In genomic region chr4:134316390-134316789, GRCm38 (mm10) we compare ENCODE assay signal across 11 mouse cellular contexts. TPM values are rescaled to one million over a fixed set of nuclear protein-coding genes. Genes with fewer than 3 reads are reported as not detected.
DNase-seq lines count a peak whose midpoint lies in the region; ATAC-seq and TF ChIP-seq lines count a peak whose summit lies in the region.
"Had no signal": no experiment of that assay in that cellular context is flagged by ENCODE, and none has a peak within 500 bp of the region (broad histone marks: within the 10 kb centered on the region; RNA-seq: fewer than 3 reads in every experiment).

No protein-coding gene starts in this region.

- ATAC-seq in heart, embryonic 14.5 days (ENCODE audit: insufficient number of reproducible peaks, insufficient read depth, low FRiP score, low read depth) = peak; percentile 18; the same call in 1 of the 2 replicates
- ATAC-seq in liver, embryonic 16.5 days (ENCODE audit: low read depth) = peak; percentile 16; the same call in 1 of the 2 replicates
- no peak for ATAC-seq in CD4-positive, CD25-positive, alpha-beta regulatory T cell, adult 4 months
- ATAC-seq: hindbrain, postnatal 0 days had no signal

- peaks cover 6% of the 10 kb centered on the region for H3K4me1 ChIP-seq in ES-Bruce4 (ENCODE audit: control insufficient read depth, insufficient read depth, low read length)
- H3K4me1 ChIP-seq in heart, embryonic 14.5 days (ENCODE audit: control insufficient read depth in 2 of 2, insufficient read depth in 2 of 2, low read length in 2 of 2) = peaks cover 22 to 42% of the 10 kb centered on the region in 2 experiments
- no peaks in the 10 kb centered on the region for H3K4me1 ChIP-seq in liver, embryonic 16.5 days (ENCODE audit: control insufficient read depth, low read depth, low read length)

- peak; percentile 40 to 59 for DNase-seq in gastrocnemius, adult 8-10 months (ENCODE audit: low spot score in 2 of 2)
- DNase-seq in gastrocnemius, adult 18-20 months (ENCODE audit: low spot score) = no peak
- DNase-seq in adrenal gland, postnatal 14 days = no peak
- no peak for DNase-seq in left cerebral cortex, adult 9 months (ENCODE audit: low spot score in 2 of 2)
- DNase-seq: midbrain, embryonic 14.5 days had no signal

- H3K36me3 ChIP-seq in ES-Bruce4 (ENCODE audit: control insufficient read depth, insufficient read depth, low read length, poor library complexity, severe bottlenecking) = no peaks in the 10 kb centered on the region
- peaks cover 41% of the 10 kb centered on the region for H3K36me3 ChIP-seq in heart, embryonic 14.5 days (ENCODE audit: control insufficient read depth, insufficient read depth, low read length)
- H3K36me3 ChIP-seq in liver, embryonic 16.5 days (ENCODE audit: control insufficient read depth, insufficient read depth) = no peaks in the 10 kb centered on the region

- peak overlapping the region; percentile 70 for H3K4me2 ChIP-seq in heart, embryonic 14.5 days (ENCODE audit: low read length)
- no peak overlapping the region for H3K4me2 ChIP-seq in liver, embryonic 16.5 days (ENCODE audit: low read depth, low read length)

- no peaks in the 10 kb centered on the region for H3K27me3 ChIP-seq in ES-Bruce4 (ENCODE audit: control insufficient read depth, insufficient read depth, low read length, poor library complexity, severe bottlenecking)
- no peaks in the 10 kb centered on the region for H3K27me3 ChIP-seq in heart, embryonic 14.5 days (ENCODE audit: control insufficient read depth, insufficient read depth, low read length)
- H3K27me3 ChIP-seq in liver, embryonic 16.5 days (ENCODE audit: control insufficient read depth, insufficient read depth, low read depth, low read length) = no peaks in the 10 kb centered on the region

- TF ChIP-seq CTCF in ES-Bruce4 (IDR thresholded peaks at IDR 0.05; ENCODE audit: low read depth, low read length) = peak; percentile 20

- peak overlapping the region; percentile 19 for H3K4me3 ChIP-seq in ES-Bruce4 (ENCODE audit: low read depth, low read length)
- H3K4me3 ChIP-seq in heart, embryonic 14.5 days (ENCODE audit: control insufficient read depth in 1 of 2, insufficient read depth in 1 of 2, low read depth in 1 of 2, low read length in 2 of 2) = peak overlapping the region; percentile 48 to 76
- no peak overlapping the region for H3K4me3 ChIP-seq in liver, embryonic 16.5 days (ENCODE audit: low read depth, low read length)
- H3K4me3 ChIP-seq: erythroblast, embryonic 14.5 days had no signal

- 20% methylated on average over 16 of the region's 16 CpGs for WGBS in heart, embryonic 14.5 days
- 32% methylated on average over 16 of the region's 16 CpGs for WGBS in liver, embryonic 16.5 days (ENCODE audit: insufficient replicate concordance)

- TF ChIP-seq POLR2A in ES-Bruce4 (IDR thresholded peaks at IDR 0.05; ENCODE audit: insufficient read depth, low read length) = no peak

- H3K27ac ChIP-seq in ES-Bruce4 (ENCODE audit: insufficient read depth, low read length) = no peak overlapping the region
- peak overlapping the region; percentile 90 to 97 for H3K27ac ChIP-seq in heart, embryonic 14.5 days (replicated peaks in 1 of 2; ENCODE audit: control insufficient read depth in 1 of 2, insufficient read depth in 1 of 2, low read depth in 2 of 2, low read length in 2 of 2)
- no peak overlapping the region for H3K27ac ChIP-seq in liver, embryonic 16.5 days (ENCODE audit: low read length)
- H3K27ac ChIP-seq: hindbrain, postnatal 0 days had no signal

- no peak for TF ChIP-seq EP300 in ES-Bruce4 (IDR thresholded peaks at IDR 0.05; ENCODE audit: insufficient read depth, low read depth, low read length)

- no peaks in the 10 kb centered on the region for H3K9me3 ChIP-seq in ES-Bruce4 (replicated peaks; ENCODE audit: control insufficient read depth, insufficient read depth, low read length, poor library complexity, severe bottlenecking)
- peaks cover 4% of the 10 kb centered on the region; the same call in 1 of the 2 replicates for H3K9me3 ChIP-seq in heart, embryonic 14.5 days (ENCODE audit: control insufficient read depth, low read length)
- no peaks in the 10 kb centered on the region; the same call in 1 of the 2 replicates for H3K9me3 ChIP-seq in liver, embryonic 16.5 days (replicated peaks; ENCODE audit: control insufficient read depth, low read length)

- no peak overlapping the region for H3K9ac ChIP-seq in ES-Bruce4 (ENCODE audit: low read depth, poor library complexity, severe bottlenecking)
- H3K9ac ChIP-seq in heart, embryonic 14.5 days (ENCODE audit: low read length) = peak overlapping the region; percentile 80
- H3K9ac ChIP-seq in liver, embryonic 16.5 days (ENCODE audit: low read depth, low read length) = no peak overlapping the region

RNA-seq across cellular contexts. Expression of gene Trim63, which starts 1.5 kb away (rescaled TPM):
- total RNA-seq in gastrocnemius, adult 8-10 months (2022) = 100 to 1,000 TPM; 202 to 681 (median 229) TPM
- total RNA-seq in gastrocnemius, adult 18-20 months (2021) = 100 to 1,000 TPM; 322 to 461 TPM
- polyA plus RNA-seq in ES-Bruce4 (2011; ENCODE audit: insufficient read depth, insufficient read length, low read depth, missing spikeins) = 5.4 and 7.4 TPM in 2 replicates
- polyA plus RNA-seq in heart, embryonic 14.5 days (2014; fragmentation: Nextera tagmentation; extraction: Ambion mirVana) = 39.4 and 43.2 TPM in 2 replicates
- 0.25 and 0.28 TPM in 2 replicates for polyA plus RNA-seq in liver, embryonic 16.5 days (2015; fragmentation: Nextera tagmentation; extraction: Ambion mirVana)
- polyA plus RNA-seq in CD4-positive, CD25-positive, alpha-beta regulatory T cell, adult 4 months (2017; shearing (Covaris generic)) = not detected
- not detected in 2 replicates for total RNA-seq in adrenal gland, postnatal 14 days (2021)
- polyA plus RNA-seq: erythroblast, embryonic 14.5 days had no signal

RNA-seq across cellular contexts. Expression of gene Slc30a2, which starts 26.6 kb away (rescaled TPM):
- total RNA-seq in gastrocnemius, adult 8-10 months (2022) = 10 to 100 TPM in 2 of 4 experiments, 1 to 10 TPM in 2; 3.4 to 20.1 (median 11.8) TPM
- total RNA-seq in gastrocnemius, adult 18-20 months (2021) = 10 to 100 TPM in 1 of 2 experiments, 1 to 10 TPM in 1; 5.4 to 12.7 TPM
- 3.9 and 4.9 TPM in 2 replicates for polyA plus RNA-seq in ES-Bruce4 (2011; ENCODE audit: insufficient read depth, insufficient read length, low read depth, missing spikeins)
- polyA plus RNA-seq in heart, embryonic 14.5 days (2014; fragmentation: Nextera tagmentation; extraction: Ambion mirVana) = 0.08 and 0.11 TPM in 2 replicates
- polyA plus RNA-seq in liver, embryonic 16.5 days (2015; fragmentation: Nextera tagmentation; extraction: Ambion mirVana) = 0.02 and 0.12 TPM in 2 replicates
- polyA plus RNA-seq in CD4-positive, CD25-positive, alpha-beta regulatory T cell, adult 4 months (2017; shearing (Covaris generic)) = under 1 TPM; 0.19 TPM
- total RNA-seq in adrenal gland, postnatal 14 days (2021) = 13.4 and 18.8 TPM in 2 replicates
- total RNA-seq: hindbrain, postnatal 0 days had no signal
- polyA plus RNA-seq: erythroblast, embryonic 14.5 days; midbrain, embryonic 14.5 days had no signal

RNA-seq across cellular contexts. Expression of gene Pdik1l, which starts 28.7 kb away (rescaled TPM):
- 1 to 10 TPM; 2.5 to 4.1 (median 3.4) TPM for total RNA-seq in gastrocnemius, adult 8-10 months (2022)
- total RNA-seq in gastrocnemius, adult 18-20 months (2021) = 1 to 10 TPM; 3.9 to 5.7 TPM
- 12.0 and 14.1 TPM in 2 replicates for polyA plus RNA-seq in ES-Bruce4 (2011; ENCODE audit: insufficient read depth, insufficient read length, low read depth, missing spikeins)
- 13.5 and 15.3 TPM in 2 replicates for polyA plus RNA-seq in heart, embryonic 14.5 days (2014; fragmentation: Nextera tagmentation; extraction: Ambion mirVana)
- 10.4 and 11.9 TPM in 2 replicates for polyA plus RNA-seq in liver, embryonic 16.5 days (2015; fragmentation: Nextera tagmentation; extraction: Ambion mirVana)
- 10 to 100 TPM; 20.7 to 24.2 TPM for polyA plus RNA-seq in CD4-positive, CD25-positive, alpha-beta regulatory T cell, adult 4 months (2017; shearing (Covaris generic))
- total RNA-seq in adrenal gland, postnatal 14 days (2021) = 18.1 and 20.7 TPM in 2 replicates

Comparison
In these comparisons a context has a peak if more than half of its experiments do, and no peak if none do; other contexts are left out.
1. DNase-seq: peak in gastrocnemius, adult 8-10 months (2 of 2); none in gastrocnemius, adult 18-20 months (single experiment), adrenal gland, postnatal 14 days (single experiment) and left cerebral cortex, adult 9 months (0 of 2).
2. H3K27ac ChIP-seq: peak in heart, embryonic 14.5 days (2 of 2); none in ES-Bruce4 (single experiment) and liver, embryonic 16.5 days (single experiment).